Mouse (Mus musculus) cerebellum, postnatal 14 days (tissue): ENCODE measurements around the gene Dysf.

Source experiments
- DNase-seq, 2 experiments: peaks; one replicate each; pipeline ENCODE4 v3.0.0; 2021; ENCODE audit warnings: mixed read lengths in 2 of 2

Dysf gene

DNA sequence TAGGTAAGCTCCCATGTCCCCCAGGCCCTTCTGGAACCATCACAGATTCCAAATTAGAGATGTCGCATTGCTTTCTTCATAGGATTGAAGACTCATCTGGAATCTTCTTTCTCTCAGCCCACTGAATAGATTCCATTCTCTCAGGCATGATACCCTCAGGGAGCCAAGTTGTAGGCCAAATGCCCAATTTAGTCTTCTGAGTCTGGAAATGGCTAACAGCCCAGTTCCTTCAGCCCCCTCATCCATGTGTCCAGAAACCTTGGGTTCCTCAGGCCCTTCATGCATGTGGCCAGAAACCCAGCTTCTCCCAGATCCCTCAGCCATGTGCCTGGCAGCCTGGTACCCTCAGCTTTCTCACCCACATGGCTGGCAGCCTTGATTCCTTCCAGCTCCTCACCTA, 160.2 kb downstream of the Dysf start:
- peak; percentile 43 to 52 for DNase-seq

DNA sequence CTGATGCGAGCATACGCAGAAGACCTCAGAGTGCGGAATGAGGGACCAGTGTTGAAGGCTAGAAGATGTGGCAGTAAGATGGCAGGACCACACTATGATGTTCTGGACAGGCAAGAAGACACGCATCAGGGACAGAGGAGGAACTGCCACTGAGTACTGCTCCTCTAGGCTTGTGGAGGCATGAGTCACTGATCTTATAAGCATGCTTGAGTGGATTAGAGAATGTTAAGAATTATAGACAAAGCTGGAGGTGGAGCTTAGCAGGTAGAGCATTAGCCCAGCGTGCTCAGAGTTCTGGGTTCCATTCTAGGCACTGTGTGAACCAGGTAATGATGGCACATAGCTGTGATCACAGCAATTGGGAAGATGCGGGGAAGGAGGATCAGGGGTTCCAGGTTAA, 165.2 kb downstream of the Dysf start:
- no peak for DNase-seq

- DNase-seq: peak; percentile 51 to 60
Measured at GRCm38 (mm10) chr6:84178776-84179405, 170.5 kb downstream of the Dysf start.

DNA sequence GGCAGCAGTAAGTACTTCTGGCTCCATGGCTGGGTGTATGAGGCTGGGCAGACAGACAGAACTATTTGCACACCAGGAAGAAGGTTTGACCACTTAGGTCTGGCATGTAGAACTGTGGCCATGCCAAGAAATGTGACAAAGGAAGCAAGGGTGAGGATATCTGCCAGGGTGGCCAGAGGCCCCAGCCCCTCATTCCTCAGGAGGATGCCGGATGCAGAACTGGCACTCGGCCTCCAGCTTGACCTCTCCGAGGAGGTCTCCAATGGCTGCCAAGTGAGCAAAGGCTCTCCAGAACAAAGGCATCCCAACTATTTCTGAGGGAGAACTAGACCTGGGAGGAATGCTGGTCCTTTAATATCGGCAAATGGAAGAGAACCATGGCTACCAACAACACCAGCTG, 173.1 kb downstream of the Dysf start:
- peak; percentile 19 to 26 for DNase-seq

- DNase-seq: no peak
Measured at GRCm38 (mm10) chr6:84191656-84192250, 183.4 kb downstream of the Dysf start.

DNA sequence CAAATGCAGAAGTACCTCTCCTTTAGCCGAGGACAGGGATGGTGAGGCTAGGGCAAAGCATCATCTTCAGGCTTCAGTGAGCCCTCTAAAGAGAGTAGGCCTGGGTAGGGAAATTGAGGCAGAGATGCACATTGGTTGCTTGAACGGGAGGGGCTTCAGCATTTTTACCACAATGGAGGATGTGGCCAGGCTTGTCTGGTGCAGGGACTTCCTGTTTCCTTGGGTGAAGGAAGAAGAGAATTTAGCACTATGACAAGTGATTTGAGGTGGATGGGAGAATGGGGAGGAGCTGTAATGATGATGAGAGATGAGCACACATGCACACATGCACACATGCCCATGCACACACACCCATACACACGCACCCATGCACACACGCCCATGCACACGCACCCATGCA, 188.1 kb downstream of the Dysf start:
- no peak for DNase-seq

GRCm38 (mm10) chr6:84197811-84198213, 189.4 kb downstream of the Dysf start:
- DNase-seq: no peak

- no peak for DNase-seq
Measured at GRCm38 (mm10) chr6:84201721-84202490, 193.5 kb downstream of the Dysf start.

DNA sequence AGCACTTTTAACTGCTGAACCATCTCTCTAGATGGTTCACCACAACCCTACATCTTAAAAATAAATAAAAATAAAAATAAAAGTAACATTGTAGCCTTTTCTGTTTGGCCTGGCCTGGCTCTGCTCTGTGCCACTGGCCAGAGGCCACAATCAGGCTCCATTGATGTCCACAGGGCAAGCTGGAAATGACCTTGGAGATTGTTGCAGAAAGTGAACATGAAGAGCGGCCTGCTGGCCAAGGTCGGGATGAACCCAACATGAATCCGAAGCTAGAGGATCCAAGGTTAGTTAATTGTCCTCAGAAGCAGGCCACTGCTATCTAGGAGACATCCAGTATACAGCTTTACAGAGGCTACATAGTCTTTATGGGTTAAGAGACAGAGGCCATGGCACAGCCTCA, 197.2 kb downstream of the Dysf start:
- DNase-seq: no peak

GRCm38 (mm10) chr6:84208589-84208988, 200.2 kb downstream of the Dysf start:
- no peak for DNase-seq

DNA sequence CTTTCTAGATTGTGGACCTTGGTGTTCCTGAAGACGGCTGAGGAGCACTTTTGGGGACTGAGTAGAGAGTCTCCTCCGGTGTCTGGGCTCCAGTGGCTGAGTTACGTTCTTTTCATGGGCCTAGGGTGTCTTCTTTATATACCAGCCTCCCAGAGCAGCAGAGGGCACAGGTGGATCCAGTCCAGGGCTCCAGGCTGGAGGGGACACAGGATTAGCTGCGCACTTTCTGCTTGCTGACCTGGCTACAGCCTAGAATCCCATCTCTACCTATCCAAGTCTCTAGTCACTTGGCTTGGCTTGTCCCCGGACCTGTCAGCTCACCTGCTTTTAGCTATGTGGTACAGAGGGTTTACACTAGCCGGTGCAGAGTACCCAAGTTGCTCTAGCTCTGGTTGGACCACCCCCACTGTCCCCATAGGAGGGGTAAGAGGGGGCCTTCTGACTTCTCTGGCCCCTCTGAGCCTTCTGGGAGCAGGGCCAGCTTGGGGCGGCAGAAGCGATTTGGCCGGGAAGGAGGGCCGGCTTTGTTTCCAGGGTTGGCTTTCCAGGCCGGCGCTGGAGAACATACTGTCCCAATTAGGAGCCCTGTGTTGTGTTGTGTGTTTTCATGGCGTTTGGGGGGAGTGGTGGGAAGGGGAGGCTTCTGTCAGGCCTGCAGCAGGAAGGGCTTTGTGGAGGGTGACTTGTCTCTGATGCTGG, 201.5 kb downstream of the Dysf start:
- DNase-seq: peak; percentile 55 to 62

- DNase-seq: peak in 1 of 2 experiments; percentile 31
Measured at GRCm38 (mm10) chr6:84211473-84211872, 203.1 kb downstream of the Dysf start.

GRCm38 (mm10) chr6:84213101-84213500, 204.7 kb downstream of the Dysf start:
- DNase-seq: peak in 1 of 2 experiments; percentile 20

GRCm38 (mm10) chr6:84217216-84217933, 209.0 kb downstream of the Dysf start:
- DNase-seq: peak in 1 of 2 experiments; percentile 21

DNA sequence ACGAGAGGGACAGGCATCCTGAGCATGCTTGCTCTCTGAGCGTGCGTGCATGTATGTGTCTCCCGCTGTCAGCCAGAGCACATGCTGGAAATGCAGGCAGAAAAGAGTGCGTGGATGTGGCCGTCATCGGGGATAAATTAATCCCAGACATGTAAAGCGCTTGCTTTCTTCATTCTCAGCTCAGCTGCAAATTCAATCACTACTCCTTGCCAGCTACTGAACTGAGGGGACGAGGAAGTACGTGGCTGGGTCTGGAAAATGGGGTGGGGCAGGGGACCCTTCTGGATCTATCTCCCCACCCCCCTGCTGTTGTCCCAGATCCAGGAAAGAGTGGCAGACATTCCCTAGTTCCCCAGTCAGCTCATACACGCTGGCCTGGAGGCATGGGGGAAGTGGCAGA, 210.7 kb downstream of the Dysf start:
- no peak for DNase-seq

DNA sequence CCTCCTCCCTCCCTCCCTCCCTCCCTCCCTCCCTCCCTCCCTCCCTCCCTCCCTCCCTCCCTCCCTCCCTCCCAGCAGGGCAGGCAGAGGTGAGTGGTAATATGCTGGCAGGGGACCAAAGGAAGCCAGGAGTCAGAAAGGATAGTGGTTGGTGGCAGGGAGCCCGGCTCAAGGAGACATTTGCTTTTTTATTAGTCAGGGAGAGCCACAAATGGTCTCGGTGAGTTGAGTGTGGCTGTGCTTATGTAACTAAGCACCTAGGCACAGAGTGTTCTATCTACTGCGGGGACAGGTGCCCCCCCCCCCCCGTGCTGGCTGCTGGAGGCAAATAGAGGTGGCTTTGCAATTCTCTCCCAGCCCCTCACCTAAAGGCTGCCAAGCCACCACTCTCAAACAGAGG, 216.5 kb downstream of the Dysf start:
- peak; percentile 51 to 62 for DNase-seq

DNA sequence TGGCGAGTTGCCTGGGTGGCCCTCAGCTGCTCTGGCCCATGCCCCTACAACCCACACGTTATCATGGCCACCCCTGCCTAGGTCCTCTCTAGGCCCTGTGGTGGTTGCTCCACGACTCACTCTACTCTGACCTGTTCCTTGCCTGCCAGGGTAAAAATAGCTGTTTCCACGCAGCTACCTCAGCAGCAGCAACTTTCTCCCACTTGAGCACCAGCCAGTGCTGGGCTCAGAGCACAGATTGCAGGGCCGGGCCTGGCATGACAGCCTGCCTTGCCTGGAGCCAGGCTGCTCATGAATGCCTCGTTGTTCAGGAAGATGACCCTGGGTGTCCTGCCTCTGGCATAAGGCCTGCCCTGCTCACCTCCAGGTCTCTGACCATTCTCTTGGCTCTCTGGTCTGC, 217.2 kb downstream of the Dysf start:
- peak; percentile 84 to 88 for DNase-seq

GRCm38 (mm10) chr6:84228196-84228595, 219.8 kb downstream of the Dysf start:
- DNase-seq: no peak

DNA sequence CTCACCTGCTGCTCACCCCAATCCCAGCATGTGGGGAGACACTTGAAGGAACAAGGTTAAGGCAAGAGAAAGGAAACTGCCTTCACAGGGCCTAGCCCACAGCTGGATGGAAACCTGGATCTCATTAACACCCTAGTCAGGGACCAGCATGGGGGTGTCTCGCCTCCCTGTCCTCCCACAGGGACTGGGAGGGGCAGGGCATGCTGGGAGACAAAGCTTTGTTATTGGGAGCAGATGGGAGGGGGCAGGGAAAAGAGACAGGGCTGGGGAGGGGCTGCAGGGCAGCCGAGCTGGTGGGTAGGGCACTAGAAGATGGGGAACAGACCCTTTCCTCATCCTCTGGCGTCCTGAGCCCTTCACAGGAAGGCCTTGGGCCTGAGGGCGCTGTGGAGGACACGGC, 220.4 kb downstream of the Dysf start:
- DNase-seq: no peak

GRCm38 (mm10) chr6:84229739-84230138, 221.3 kb downstream of the Dysf start:
- DNase-seq: peak in 1 of 2 experiments; percentile 36

- DNase-seq: peak; percentile 45 to 57
Measured at GRCm38 (mm10) chr6:84231108-84231507, 222.7 kb downstream of the Dysf start.

GRCm38 (mm10) chr6:84232063-84232760, 223.8 kb downstream of the Dysf start:
- DNase-seq: no peak
